Mouse (Mus musculus): ENCODE results near the gene Amz1. TPM values are rescaled to one million over a fixed set of nuclear protein-coding genes. Genes with fewer than 3 reads are reported as not detected.
A peak's percentile ranks its signal among the peaks of the same experiment; 100 is the strongest.

Gene Amz1
- polyA plus RNA-seq, 1 experiment, result 9.3 TPM

DNA sequence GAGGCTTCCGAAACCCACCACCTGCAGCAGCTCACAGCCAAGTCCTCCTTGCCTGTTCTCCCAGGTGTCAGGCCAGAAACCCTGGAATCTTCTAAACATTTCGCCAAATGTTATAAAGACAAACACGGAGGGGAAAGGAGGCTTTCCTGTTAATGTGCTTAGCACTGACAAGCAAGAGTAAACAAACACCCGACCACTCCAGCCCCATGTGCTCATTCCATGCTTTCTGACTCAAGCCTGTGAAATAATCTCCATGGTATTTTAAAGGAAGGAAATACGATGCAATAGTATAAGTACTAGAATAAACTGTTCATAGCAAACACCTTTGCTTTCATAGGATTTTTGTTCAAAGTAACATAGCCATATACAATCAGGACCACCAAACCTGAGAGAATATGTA, 68.3 kb downstream of the Amz1 start:
- Histone ChIP-seq H3K4me3 (ENCODE audit: insufficient read depth, low read length) (no peak overlapping the region), H3K4me1 (ENCODE audit: control insufficient read depth, insufficient read depth, low read length) (peaks cover 7% of the 10 kb centered on the region; the same call in 1 of the 2 replicates), H3K27ac (ENCODE audit: insufficient read depth, low read length) (no peak overlapping the region; the same call in 1 of the 2 replicates)
- TF ChIP-seq POLR2A (IDR thresholded peaks at IDR 0.05; ENCODE audit: extremely low read depth, insufficient read depth, low read length) (no peak), CTCF (IDR thresholded peaks at IDR 0.05; ENCODE audit: extremely low read depth, insufficient read depth, low read length) (no peak)

DNA sequence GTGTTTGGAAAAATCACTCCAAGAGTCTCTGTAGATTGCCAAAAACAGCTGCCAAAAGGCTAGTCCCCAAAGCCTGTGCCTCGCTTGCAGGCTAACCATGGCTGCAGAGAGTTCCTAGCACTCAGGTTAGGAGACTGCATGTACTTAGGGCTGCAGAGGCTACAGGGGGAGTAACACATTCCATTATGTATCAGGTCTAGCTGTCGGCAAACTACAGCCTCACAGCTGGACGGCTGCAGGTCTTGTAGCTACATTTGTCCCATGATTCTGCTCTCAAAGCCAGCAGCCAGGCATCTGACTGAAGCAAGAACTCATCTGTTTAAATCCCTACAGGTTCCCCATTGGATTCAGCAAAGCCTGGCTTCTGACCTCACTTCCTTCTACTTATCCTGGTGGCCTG, 70.8 kb downstream of the Amz1 start:
- Histone ChIP-seq H3K4me3 (ENCODE audit: insufficient read depth, low read length) (no peak overlapping the region), H3K27ac (ENCODE audit: insufficient read depth, low read length) (no peak overlapping the region), H3K4me1 (ENCODE audit: control insufficient read depth, insufficient read depth, low read length) (peaks cover 18% of the 10 kb centered on the region)
- TF ChIP-seq CTCF (IDR thresholded peaks at IDR 0.05; ENCODE audit: extremely low read depth, insufficient read depth, low read length), result no peak
- TF ChIP-seq POLR2A (IDR thresholded peaks at IDR 0.05; ENCODE audit: extremely low read depth, insufficient read depth, low read length), result no peak

DNA sequence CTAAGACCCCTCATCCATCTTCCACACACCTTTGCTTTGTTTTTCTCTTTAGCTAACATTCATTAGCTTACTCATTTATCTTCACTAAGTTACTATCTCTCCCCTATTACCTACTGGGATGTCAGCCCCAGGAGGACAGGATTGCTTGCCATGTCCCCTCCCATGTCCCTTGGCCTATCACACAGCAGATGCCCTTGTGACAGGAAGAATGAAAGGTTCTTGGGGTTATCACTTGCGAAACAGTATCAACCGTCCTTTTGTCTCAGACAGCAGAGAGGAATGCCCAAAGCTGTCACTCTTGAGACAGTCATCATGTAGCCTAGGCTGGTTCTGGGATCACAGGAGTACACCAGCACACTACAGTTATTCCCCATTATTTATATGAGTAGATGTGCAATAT, 71.2 kb downstream of the Amz1 start:
- no peak overlapping the region for H3K4me3 ChIP-seq (ENCODE audit: insufficient read depth, low read length)
- no peak overlapping the region for H3K27ac ChIP-seq (ENCODE audit: insufficient read depth, low read length)
- TF ChIP-seq CTCF (IDR thresholded peaks at IDR 0.05; ENCODE audit: extremely low read depth, insufficient read depth, low read length), result no peak
- no peak for TF ChIP-seq POLR2A (IDR thresholded peaks at IDR 0.05; ENCODE audit: extremely low read depth, insufficient read depth, low read length)
- peaks cover 18% of the 10 kb centered on the region for H3K4me1 ChIP-seq (ENCODE audit: control insufficient read depth, insufficient read depth, low read length)

GRCm38 (mm10) chr5:140796051-140796450, 72.1 kb downstream of the Amz1 start:
- TF ChIP-seq POLR2A (IDR thresholded peaks at IDR 0.05; ENCODE audit: extremely low read depth, insufficient read depth, low read length) (no peak), CTCF (IDR thresholded peaks at IDR 0.05; ENCODE audit: extremely low read depth, insufficient read depth, low read length) (no peak)
- Histone ChIP-seq H3K4me3 (ENCODE audit: insufficient read depth, low read length) (no peak overlapping the region), H3K27ac (ENCODE audit: insufficient read depth, low read length) (no peak overlapping the region), H3K4me1 (ENCODE audit: control insufficient read depth, insufficient read depth, low read length) (peaks cover 20% of the 10 kb centered on the region)

DNA sequence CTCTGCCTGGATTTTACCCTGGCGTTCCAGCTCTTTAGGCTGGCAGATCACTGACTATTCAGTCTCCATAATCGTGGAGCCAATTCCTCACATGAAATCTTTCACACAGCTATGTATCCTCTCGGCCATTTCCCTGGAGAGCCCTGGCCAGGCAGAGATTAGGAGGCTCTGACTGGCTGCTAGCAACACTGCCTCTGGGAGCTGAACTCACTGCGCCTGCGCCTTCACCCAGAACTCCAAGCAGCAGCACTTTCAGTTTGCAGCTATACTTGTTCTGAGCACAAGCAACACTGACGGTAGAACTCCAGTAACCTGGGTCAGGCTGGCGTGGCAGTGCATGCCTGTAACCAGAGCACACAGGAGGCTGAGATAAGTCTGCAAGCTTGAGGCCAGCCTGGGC, 74.2 kb downstream of the Amz1 start:
- Histone ChIP-seq H3K4me3 (ENCODE audit: insufficient read depth, low read length) (no peak overlapping the region), H3K4me1 (ENCODE audit: control insufficient read depth, insufficient read depth, low read length) (peaks cover 17% of the 10 kb centered on the region), H3K27ac (ENCODE audit: insufficient read depth, low read length) (0 out of 2 replicates have a peak overlapping the region, but pooled peaks have one; percentile 28)
- no peak for TF ChIP-seq POLR2A (IDR thresholded peaks at IDR 0.05; ENCODE audit: extremely low read depth, insufficient read depth, low read length)
- no peak for TF ChIP-seq CTCF (IDR thresholded peaks at IDR 0.05; ENCODE audit: extremely low read depth, insufficient read depth, low read length)

DNA sequence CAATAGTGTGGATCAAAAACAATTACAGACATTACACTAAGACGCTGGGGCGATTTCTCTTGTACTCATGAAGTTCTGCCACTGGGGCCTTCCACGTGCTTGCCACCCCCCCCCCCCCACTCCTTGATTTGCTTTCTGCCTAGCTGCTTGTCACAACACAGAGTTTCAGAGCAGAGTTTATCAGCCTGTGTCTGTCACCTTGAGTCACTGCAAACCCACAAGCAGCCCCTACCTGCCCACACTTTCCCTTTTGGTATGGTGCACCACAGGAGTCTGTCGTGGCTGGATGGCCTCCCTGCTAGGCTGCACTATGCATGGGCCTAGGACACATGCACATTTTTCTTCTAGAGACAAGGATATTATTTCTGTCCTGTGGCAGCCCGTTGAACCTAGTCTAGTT, 74.8 kb downstream of the Amz1 start:
- no peak for TF ChIP-seq POLR2A (IDR thresholded peaks at IDR 0.05; ENCODE audit: extremely low read depth, insufficient read depth, low read length)
- TF ChIP-seq CTCF (IDR thresholded peaks at IDR 0.05; ENCODE audit: extremely low read depth, insufficient read depth, low read length), result no peak
- Histone ChIP-seq H3K27ac (ENCODE audit: insufficient read depth, low read length) (0 out of 2 replicates have a peak overlapping the region, but pooled peaks have one; percentile 62), H3K4me3 (ENCODE audit: insufficient read depth, low read length) (no peak overlapping the region), H3K4me1 (ENCODE audit: control insufficient read depth, insufficient read depth, low read length) (peaks cover 17% of the 10 kb centered on the region)

DNA sequence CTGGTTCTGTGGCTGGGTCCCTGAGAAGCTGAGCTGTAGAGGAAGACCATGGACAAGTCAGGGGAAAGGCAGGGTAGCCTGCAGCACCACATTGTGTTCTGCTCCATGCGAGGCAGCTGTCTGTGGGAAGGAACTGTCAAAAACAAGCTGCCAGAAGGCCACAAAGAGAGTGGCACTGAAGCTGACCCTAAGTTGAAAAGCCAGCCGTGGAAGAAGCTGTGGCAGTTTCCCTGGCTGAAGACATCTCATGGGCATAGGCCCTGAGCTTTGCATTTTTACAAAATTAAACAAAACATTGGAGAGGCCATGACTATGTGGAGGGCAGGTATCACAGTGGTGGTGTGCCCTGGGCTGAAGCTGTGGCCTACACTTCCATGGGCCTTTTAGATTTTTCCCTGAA, 75.3 kb downstream of the Amz1 start:
- Histone ChIP-seq H3K4me3 (ENCODE audit: insufficient read depth, low read length) (no peak overlapping the region), H3K4me1 (ENCODE audit: control insufficient read depth, insufficient read depth, low read length) (peaks cover 17% of the 10 kb centered on the region), H3K27ac (ENCODE audit: insufficient read depth, low read length) (peak overlapping the region; percentile 62; the same call in 1 of the 2 replicates)
- TF ChIP-seq POLR2A (IDR thresholded peaks at IDR 0.05; ENCODE audit: extremely low read depth, insufficient read depth, low read length) (no peak), CTCF (IDR thresholded peaks at IDR 0.05; ENCODE audit: extremely low read depth, insufficient read depth, low read length) (no peak)

- TF ChIP-seq CTCF (IDR thresholded peaks at IDR 0.05; ENCODE audit: extremely low read depth, insufficient read depth, low read length), result no peak
- no peak for TF ChIP-seq POLR2A (IDR thresholded peaks at IDR 0.05; ENCODE audit: extremely low read depth, insufficient read depth, low read length)
- Histone ChIP-seq H3K4me3 (ENCODE audit: insufficient read depth, low read length) (no peak overlapping the region), H3K4me1 (ENCODE audit: control insufficient read depth, insufficient read depth, low read length) (peaks cover 17% of the 10 kb centered on the region), H3K27ac (ENCODE audit: insufficient read depth, low read length) (peak overlapping the region; percentile 82)
Measured at GRCm38 (mm10) chr5:140800288-140800923, 76.5 kb downstream of the Amz1 start.

GRCm38 (mm10) chr5:140801782-140802181, 77.9 kb downstream of the Amz1 start:
- Histone ChIP-seq H3K4me3 (ENCODE audit: insufficient read depth, low read length) (no peak overlapping the region), H3K4me1 (ENCODE audit: control insufficient read depth, insufficient read depth, low read length) (peaks cover 19% of the 10 kb centered on the region), H3K27ac (ENCODE audit: insufficient read depth, low read length) (peak overlapping the region; percentile 57; the same call in 1 of the 2 replicates)
- TF ChIP-seq POLR2A (IDR thresholded peaks at IDR 0.05; ENCODE audit: extremely low read depth, insufficient read depth, low read length) (no peak), CTCF (IDR thresholded peaks at IDR 0.05; ENCODE audit: extremely low read depth, insufficient read depth, low read length) (no peak)

DNA sequence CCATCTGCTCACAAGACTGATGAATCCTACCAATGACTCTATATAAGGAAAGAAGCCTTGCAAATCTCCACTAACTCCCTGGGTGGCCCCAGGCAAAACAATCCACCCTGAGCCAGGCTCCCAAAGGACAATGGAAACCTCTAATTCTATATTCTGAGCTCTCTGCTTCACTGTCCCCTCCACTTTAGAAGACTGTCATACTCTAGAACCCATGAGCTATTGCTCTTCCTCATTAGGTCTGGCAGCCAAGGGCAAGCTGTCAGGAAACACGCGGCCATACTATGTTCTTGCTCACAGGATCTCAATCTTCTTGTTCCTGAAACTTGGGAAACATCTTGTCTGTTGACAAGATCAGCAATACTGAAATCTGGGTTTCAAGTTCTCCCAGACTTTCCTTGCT, 82.3 kb downstream of the Amz1 start:
- no peak overlapping the region for H3K4me3 ChIP-seq (ENCODE audit: insufficient read depth, low read length)
- H3K4me1 ChIP-seq (ENCODE audit: control insufficient read depth, insufficient read depth, low read length), result peaks cover 6% of the 10 kb centered on the region
- no peak for TF ChIP-seq CTCF (IDR thresholded peaks at IDR 0.05; ENCODE audit: extremely low read depth, insufficient read depth, low read length)
- no peak for TF ChIP-seq POLR2A (IDR thresholded peaks at IDR 0.05; ENCODE audit: extremely low read depth, insufficient read depth, low read length)
- 0 out of 2 replicates have a peak overlapping the region, but pooled peaks have one; percentile 3 for H3K27ac ChIP-seq (ENCODE audit: insufficient read depth, low read length)

Data from cortical plate, adult 2 months (tissue).